Mouse (Mus musculus): ENCODE measurements around the gene Josd2.

Gene Josd2

GRCm38 (mm10) chr7:44466888-44467311 lies 880 bp upstream of the Josd2 start:
- in situ Hi-C loops (cut with MboI; ENCODE audit: low pct_unique_long_range_greater_than_20kb in 1 of 2, low sequenced_read_pairs in 2 of 2, unreplicated experiment in 1 of 2) = no loop called here

- in situ Hi-C loops (cut with MboI; ENCODE audit: low pct_unique_long_range_greater_than_20kb in 1 of 2, low sequenced_read_pairs in 2 of 2, unreplicated experiment in 1 of 2) = no loop called here
Measured at GRCm38 (mm10) chr7:44468644-44469285, 985 bp downstream of the Josd2 start.

- in situ Hi-C loops (cut with MboI; ENCODE audit: low pct_unique_long_range_greater_than_20kb in 1 of 2, low sequenced_read_pairs in 2 of 2, unreplicated experiment in 1 of 2) = no loop called here
Measured at GRCm38 (mm10) chr7:44469677-44470675, 2.2 kb downstream of the Josd2 start.

GRCm38 (mm10) chr7:44470696-44471612 lies 3.2 kb downstream of the Josd2 start:
- in situ Hi-C loops (cut with MboI; ENCODE audit: low pct_unique_long_range_greater_than_20kb in 1 of 2, low sequenced_read_pairs in 2 of 2, unreplicated experiment in 1 of 2) = no loop called here

- in situ Hi-C loops (cut with MboI; ENCODE audit: low pct_unique_long_range_greater_than_20kb in 1 of 2, low sequenced_read_pairs in 2 of 2, unreplicated experiment in 1 of 2) = no loop called here
Measured at GRCm38 (mm10) chr7:44471880-44472557, 4.2 kb downstream of the Josd2 start.

- in situ Hi-C loops (cut with MboI; ENCODE audit: low pct_unique_long_range_greater_than_20kb in 1 of 2, low sequenced_read_pairs in 2 of 2, unreplicated experiment in 1 of 2) = no loop called here
Measured at GRCm38 (mm10) chr7:44472558-44472885, 4.7 kb downstream of the Josd2 start.

GRCm38 (mm10) chr7:44472961-44473646 lies 5.3 kb downstream of the Josd2 start:
- in situ Hi-C loops (cut with MboI; ENCODE audit: low pct_unique_long_range_greater_than_20kb in 1 of 2, low sequenced_read_pairs in 2 of 2, unreplicated experiment in 1 of 2) = no loop called here

GRCm38 (mm10) chr7:44474419-44474818 lies 6.6 kb downstream of the Josd2 start:
- in situ Hi-C loops (cut with MboI; ENCODE audit: low pct_unique_long_range_greater_than_20kb in 1 of 2, low sequenced_read_pairs in 2 of 2, unreplicated experiment in 1 of 2) = no loop called here

- in situ Hi-C loops (cut with MboI; ENCODE audit: low pct_unique_long_range_greater_than_20kb in 1 of 2, low sequenced_read_pairs in 2 of 2, unreplicated experiment in 1 of 2) = no loop called here
Measured at GRCm38 (mm10) chr7:44475046-44475614, 7.3 kb downstream of the Josd2 start.

GRCm38 (mm10) chr7:44482836-44483435 lies 15.2 kb downstream of the Josd2 start:
- in situ Hi-C loops (cut with MboI; ENCODE audit: low pct_unique_long_range_greater_than_20kb in 1 of 2, low sequenced_read_pairs in 2 of 2, unreplicated experiment in 1 of 2) = no loop called here

- in situ Hi-C loops (cut with MboI; ENCODE audit: low pct_unique_long_range_greater_than_20kb in 1 of 2, low sequenced_read_pairs in 2 of 2, unreplicated experiment in 1 of 2) = no loop called here
Measured at GRCm38 (mm10) chr7:44484109-44484508, 16.3 kb downstream of the Josd2 start.

GRCm38 (mm10) chr7:44484841-44485571 lies 17.2 kb downstream of the Josd2 start:
- in situ Hi-C loops (cut with MboI; ENCODE audit: low pct_unique_long_range_greater_than_20kb in 1 of 2, low sequenced_read_pairs in 2 of 2, unreplicated experiment in 1 of 2) = no loop called here

- in situ Hi-C loops (cut with MboI; ENCODE audit: low pct_unique_long_range_greater_than_20kb in 1 of 2, low sequenced_read_pairs in 2 of 2, unreplicated experiment in 1 of 2) = no loop called here
Measured at GRCm38 (mm10) chr7:44485572-44486195, 17.9 kb downstream of the Josd2 start.

GRCm38 (mm10) chr7:44486927-44487575 lies 19.3 kb downstream of the Josd2 start:
- in situ Hi-C loops (cut with MboI; ENCODE audit: low pct_unique_long_range_greater_than_20kb in 1 of 2, low sequenced_read_pairs in 2 of 2, unreplicated experiment in 1 of 2) = no loop called here

GRCm38 (mm10) chr7:44487936-44488335 lies 20.2 kb downstream of the Josd2 start:
- in situ Hi-C loops (cut with MboI; ENCODE audit: low pct_unique_long_range_greater_than_20kb in 1 of 2, low sequenced_read_pairs in 2 of 2, unreplicated experiment in 1 of 2) = no loop called here

- in situ Hi-C loops (cut with MboI; ENCODE audit: low pct_unique_long_range_greater_than_20kb in 1 of 2, low sequenced_read_pairs in 2 of 2, unreplicated experiment in 1 of 2) = no loop called here
Measured at GRCm38 (mm10) chr7:44488545-44488944, 20.8 kb downstream of the Josd2 start.

Measured in mouse embryonic stem cell (cell line).